Comparison of ENCODE assay signal across 30 mouse cellular contexts in the genomic region with DNA sequence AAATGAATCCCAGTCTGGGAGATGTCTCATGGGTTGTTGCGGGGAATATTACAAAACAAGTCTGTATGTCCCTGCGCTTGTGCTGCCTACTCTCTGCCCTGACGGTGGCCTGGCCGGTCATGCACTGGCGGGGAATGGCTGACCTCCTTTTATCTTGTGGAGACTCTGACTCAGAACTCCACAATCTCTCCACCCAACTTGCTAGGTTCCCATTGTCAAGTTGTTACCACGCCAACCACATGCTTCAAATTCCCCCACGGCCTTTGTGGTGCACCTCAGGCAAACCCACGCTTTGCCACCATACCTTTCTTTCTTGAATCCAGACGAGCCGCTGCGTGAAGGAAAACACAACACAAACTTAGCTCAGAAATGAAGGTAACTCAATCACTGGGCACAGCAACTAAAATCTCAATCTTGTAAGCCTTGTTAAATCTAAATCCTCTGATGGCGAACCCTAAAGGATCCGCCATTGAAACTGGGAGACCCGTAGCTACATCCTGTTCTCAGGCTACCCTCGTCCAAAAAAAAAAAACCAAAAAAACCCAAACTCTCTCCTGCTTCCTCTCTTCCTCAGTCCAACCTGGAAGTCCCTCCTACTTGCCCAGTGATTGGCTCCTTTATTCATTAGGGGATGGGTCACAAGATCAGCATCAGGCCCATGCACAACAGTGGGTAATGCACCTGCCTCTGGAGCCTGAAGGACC. TPM values are rescaled to one million over a fixed set of nuclear protein-coding genes. Genes with fewer than 3 reads are reported as not detected.
DNase-seq lines count a peak whose midpoint lies in the region; ATAC-seq and TF ChIP-seq lines count a peak whose summit lies in the region.
"Had no signal": no experiment of that assay in that cellular context is flagged by ENCODE, and none has a peak within 500 bp of the region (broad histone marks: within the 10 kb centered on the region; RNA-seq: fewer than 3 reads in every experiment).

No protein-coding gene starts in this region.

- H3K9ac ChIP-seq in CH12.LX (ENCODE audit: insufficient read depth, low read depth): peak overlapping the region; percentile 73
- no peak overlapping the region for H3K9ac ChIP-seq in neural tube, embryonic 15.5 days (replicated peaks)
- H3K9ac ChIP-seq: embryonic facial prominence, embryonic 13.5 days; forebrain, embryonic 12.5 days; kidney, embryonic 15.5 days; limb, embryonic 13.5 days; liver, embryonic 13.5 days; midbrain, embryonic 13.5 days; neural tube, embryonic 13.5 days had no signal

- no peak for DNase-seq in gastrocnemius, adult 2 months
- DNase-seq in gastrocnemius, adult 8-10 months (ENCODE audit: low spot score in 2 of 2): no peak
- DNase-seq in CH12.LX (ENCODE audit: extremely low read depth): peak; percentile 68
- DNase-seq in Patski (ENCODE audit: low read depth, low spot score): no peak
- DNase-seq in left cerebral cortex, adult 2 months (ENCODE audit: extremely low spot score in 1 of 2, low spot score in 2 of 2): no peak
- no peak for DNase-seq in liver
- DNase-seq: cerebellum, adult 11 months; cerebellum, postnatal 25 days; embryo, embryonic 11 days; heart, postnatal 10 days; kidney, postnatal 4 days; liver, embryonic 13.5 days; lung, adult 2 months; lung, postnatal 14 days; right cerebral cortex, adult 18-20 months; right cerebral cortex, postnatal 4 days; thymus, postnatal 25 days had no signal

- CTCF ChIA-PET in Patski (lab: Charles Lee): interaction anchor here (1.4 to 1.5 kb wide), 2 partner anchors 8 to 88 kb away, joined by 4 to 5 read pairs; no protein-coding TSS in a partner anchor

- POLR2A ChIA-PET in Patski (lab: Charles Lee): no interaction called here

- 82% methylated on average over 15 of the region's 15 CpGs for WGBS in neural tube, embryonic 15.5 days

- peak; percentile 51 for ATAC-seq in Patski
- ATAC-seq in neural tube, embryonic 15.5 days (ENCODE audit: low FRiP score): no peak
- ATAC-seq: hindbrain, embryonic 16.5 days; intestine, postnatal 0 days; midbrain, embryonic 13.5 days had no signal

- in situ Hi-C loops in CH12.LX (cut with MboI; ENCODE audit: low pct_ligation_motif_present, low pct_unique_long_range_greater_than_20kb, low sequenced_read_pairs): loop anchor here (25.0 kb wide), 1 partner anchor 315 kb away; a partner anchor contains a TSS
- in situ Hi-C loops in Patski (cut with MboI; ENCODE audit: low pct_unique_long_range_greater_than_20kb): loop anchor here (5.0 kb wide), 1 partner anchor 85 kb away; no protein-coding TSS in a partner anchor

- no peak for TF ChIP-seq RAD21 in CH12.LX (IDR thresholded peaks at IDR 0.05; ENCODE audit: low read depth, low read length)

- H3K4me2 ChIP-seq in CH12.LX (ENCODE audit: insufficient read depth, low read depth, poor library complexity, severe bottlenecking): peak overlapping the region; percentile 41
- H3K4me2 ChIP-seq in neural tube, embryonic 15.5 days: no peak overlapping the region
- H3K4me2 ChIP-seq: embryonic facial prominence, embryonic 13.5 days; forebrain, embryonic 12.5 days; heart, embryonic 11.5 days; kidney, embryonic 15.5 days; limb, embryonic 13.5 days; liver, embryonic 13.5 days; midbrain, embryonic 13.5 days; neural tube, embryonic 13.5 days had no signal

- peaks cover 0 to 13% of the 10 kb centered on the region in 2 experiments for H3K36me3 ChIP-seq in CH12.LX (replicated peaks in 1 of 2; ENCODE audit: control insufficient read depth in 1 of 2, insufficient read depth in 1 of 2, low read length in 1 of 2)
- no peaks in the 10 kb centered on the region for H3K36me3 ChIP-seq in neural tube, embryonic 15.5 days
- H3K36me3 ChIP-seq: embryonic facial prominence, embryonic 13.5 days; forebrain, embryonic 12.5 days; hindbrain, embryonic 10.5 days; kidney, embryonic 15.5 days; limb, embryonic 13.5 days; liver, embryonic 13.5 days; midbrain, embryonic 13.5 days; neural tube, embryonic 13.5 days had no signal

- H3K27ac ChIP-seq in gastrocnemius, adult 2 months: 0 out of 2 replicates have a peak overlapping the region, but pooled peaks have one; percentile 16
- no peak overlapping the region for H3K27ac ChIP-seq in CH12.LX (ENCODE audit: insufficient read depth, low read depth)
- H3K27ac ChIP-seq in left cerebral cortex, adult 2 months: no peak overlapping the region
- H3K27ac ChIP-seq in neural tube, embryonic 15.5 days (replicated peaks): no peak overlapping the region
- H3K27ac ChIP-seq: embryonic facial prominence, embryonic 13.5 days; forebrain, embryonic 12.5 days; hindbrain, embryonic 10.5 days; kidney, embryonic 15.5 days; limb, embryonic 13.5 days; liver, embryonic 13.5 days; midbrain, embryonic 13.5 days; neural tube, embryonic 13.5 days had no signal

- peaks cover 6 to 22% of the 10 kb centered on the region in 2 experiments for H3K4me1 ChIP-seq in CH12.LX (ENCODE audit: control insufficient read depth in 1 of 2, insufficient read depth in 2 of 2)
- H3K4me1 ChIP-seq in neural tube, embryonic 15.5 days: no peaks in the 10 kb centered on the region
- H3K4me1 ChIP-seq: embryonic facial prominence, embryonic 13.5 days; forebrain, embryonic 12.5 days; kidney, embryonic 15.5 days; limb, embryonic 13.5 days; liver, embryonic 13.5 days; midbrain, embryonic 13.5 days; neural tube, embryonic 13.5 days had no signal

- no peaks in the 10 kb centered on the region for H3K9me3 ChIP-seq in CH12.LX (replicated peaks; ENCODE audit: low read length)
- H3K9me3 ChIP-seq in neural tube, embryonic 15.5 days (replicated peaks): no peaks in the 10 kb centered on the region
- H3K9me3 ChIP-seq: embryonic facial prominence, embryonic 13.5 days; forebrain, embryonic 12.5 days; hindbrain, embryonic 10.5 days; kidney, embryonic 15.5 days; limb, embryonic 13.5 days; liver, embryonic 13.5 days; midbrain, embryonic 13.5 days; neural tube, embryonic 13.5 days had no signal

- TF ChIP-seq CTCF in gastrocnemius, adult 2 months (IDR thresholded peaks at IDR 0.05): no peak
- TF ChIP-seq CTCF in CH12.LX (conservative IDR thresholded peaks at IDR 0.05 in 1 of 2, IDR thresholded peaks at IDR 0.05 in 1 of 2; ENCODE audit: low read depth in 2 of 2, low read length in 2 of 2) (no peak), Patski (IDR thresholded peaks at IDR 0.05) (no peak)
- TF ChIP-seq CTCF in left cerebral cortex, adult 2 months (IDR thresholded peaks at IDR 0.05): no peak

- TF ChIP-seq EP300 in CH12.LX (IDR thresholded peaks at IDR 0.05; ENCODE audit: low read length): 0 out of 2 replicates have a peak, but pooled peaks have one; percentile 31

- H3K79me2 ChIP-seq in CH12.LX (replicated peaks; ENCODE audit: control insufficient read depth, extremely low read depth, insufficient read depth, poor library complexity, severe bottlenecking): no peaks in the 10 kb centered on the region

- intact Hi-C loops in gastrocnemius, adult 2 months (cut with DNase I): no loop called here
- intact Hi-C loops in left cerebral cortex, adult 2 months (cut with DNase I): no loop called here

- peak; percentile 41 for TF ChIP-seq POLR2A in CH12.LX (IDR thresholded peaks at IDR 0.05; ENCODE audit: low read depth, low read length)

- dilution Hi-C loops in CH12.LX (cut with MboI; ENCODE audit: extremely low pct_ligation_motif_present, extremely low pct_unique_long_range_greater_than_20kb, low sequenced_read_pairs): no loop called here

- no peaks in the 10 kb centered on the region for H3K27me3 ChIP-seq in CH12.LX (replicated peaks)
- H3K27me3 ChIP-seq in Patski: no peaks in the 10 kb centered on the region
- H3K27me3 ChIP-seq in neural tube, embryonic 15.5 days (replicated peaks): no peaks in the 10 kb centered on the region
- H3K27me3 ChIP-seq: embryonic facial prominence, embryonic 13.5 days; forebrain, embryonic 12.5 days; kidney, embryonic 15.5 days; limb, embryonic 13.5 days; liver, embryonic 13.5 days; midbrain, embryonic 13.5 days; neural tube, embryonic 13.5 days had no signal

- H3K4me3 ChIP-seq in gastrocnemius, adult 2 months: no peak overlapping the region
- peak overlapping the region; percentile 48 to 65 (median 61) for H3K4me3 ChIP-seq in CH12.LX (replicated peaks in 1 of 3; ENCODE audit: low read depth in 2 of 3, low read length in 2 of 3, poor library complexity in 1 of 3)
- H3K4me3 ChIP-seq in left cerebral cortex, adult 2 months: no peak overlapping the region
- no peak overlapping the region for H3K4me3 ChIP-seq in neural tube, embryonic 15.5 days (replicated peaks)
- H3K4me3 ChIP-seq: embryonic facial prominence, embryonic 13.5 days; erythroblast, embryonic 14.5 days; forebrain, embryonic 12.5 days; hindbrain, embryonic 10.5 days; kidney, embryonic 15.5 days; limb, embryonic 13.5 days; liver, embryonic 13.5 days; midbrain, embryonic 13.5 days; neural tube, embryonic 13.5 days had no signal

TF ChIP-seq in CH12.LX, 34 proteins besides CTCF, POLR2A, EP300 and RAD21 (continues in another document):
- peak; percentile 53; the same call in 1 of the 2 replicates for TF ChIP-seq RCOR1 (conservative IDR thresholded peaks at IDR 0.05; ENCODE audit: low read depth, low read length)
- no peak for TF ChIP-seq NRF1 (IDR thresholded peaks at IDR 0.05; ENCODE audit: low read depth, low read length)
- TF ChIP-seq UBTF (IDR thresholded peaks at IDR 0.05; ENCODE audit: low read depth, low read length): no peak
- TF ChIP-seq E2F4 (IDR thresholded peaks at IDR 0.05; ENCODE audit: insufficient replicate concordance, low read depth, low read length): no peak
- TF ChIP-seq ZNF384 (IDR thresholded peaks at IDR 0.05; ENCODE audit: low read depth, low read length): peak; percentile 94
- no peak for TF ChIP-seq JUN (IDR thresholded peaks at IDR 0.05; ENCODE audit: insufficient read depth, low read depth, low read length)
- no peak for TF ChIP-seq USF1 (IDR thresholded peaks at IDR 0.05; ENCODE audit: low read depth, low read length)
- TF ChIP-seq MYC (IDR thresholded peaks at IDR 0.05; ENCODE audit: low read depth, low read length): no peak

RNA-seq across cellular contexts. Expression of a gene that starts 10.0 kb away (rescaled TPM):
- 10 to 100 TPM in 1 of 2 experiments, 1 to 10 TPM in 1; 5.7 to 11.7 TPM for total RNA-seq in gastrocnemius, adult 2 months (2021)
- total RNA-seq in gastrocnemius, adult 8-10 months (2022): 1 to 10 TPM; 4.7 to 8.3 (median 5.3) TPM
- total RNA-seq in CH12.LX (2012; rRNA removed) (97.6 and 98.7 TPM in 2 replicates), CH12.LX (2014; rRNA removed) (82.3 and 88.5 TPM in 2 replicates)
- polyA plus RNA-seq in CH12.LX (2012; ENCODE audit: insufficient read length, low read depth) (186 and 188 TPM in 2 replicates), Patski (2021) (78.5 TPM)
- total RNA-seq in left cerebral cortex, adult 2 months (2021): 10 to 100 TPM; 14.1 to 14.7 TPM
- 5.3 and 8.9 TPM in 2 replicates for polyA plus RNA-seq in neural tube, embryonic 15.5 days (2015; fragmentation: Nextera tagmentation; extraction: Ambion mirVana)

RNA-seq across cellular contexts. Expression of a gene that starts 54.7 kb away (rescaled TPM):
- total RNA-seq in gastrocnemius, adult 2 months (2021): 1 to 10 TPM in 1 of 2 experiments, under 1 TPM in 1; 0.92 to 1.7 TPM
- under 1 TPM; 0.68 to 0.97 (median 0.85) TPM for total RNA-seq in gastrocnemius, adult 8-10 months (2022)
- total RNA-seq in CH12.LX (2012; rRNA removed) (0.04 and 0.13 TPM in 2 replicates), CH12.LX (2014; rRNA removed) (0.09 TPM in 1 of 2 replicates, not detected in the other)
- polyA plus RNA-seq in CH12.LX (2012; ENCODE audit: insufficient read length, low read depth) (not detected in 2 replicates), Patski (2021) (64.4 TPM)
- 100 to 1,000 TPM; 190 to 198 TPM for total RNA-seq in left cerebral cortex, adult 2 months (2021)
- 9.1 and 9.5 TPM in 2 replicates for polyA plus RNA-seq in neural tube, embryonic 15.5 days (2015; fragmentation: Nextera tagmentation; extraction: Ambion mirVana)
- total RNA-seq: granulocyte monocyte progenitor cell, adult 5-6 weeks had no signal
- polyA plus RNA-seq: erythroblast, embryonic 14.5 days had no signal

Comparison
In these comparisons a context has a peak if more than half of its experiments do, and no peak if none do; other contexts are left out.
1. H3K4me3 ChIP-seq: peak in CH12.LX (3 of 3); none in gastrocnemius, adult 2 months (single experiment), left cerebral cortex, adult 2 months (single experiment) and neural tube, embryonic 15.5 days (single experiment).
2. RNA of a gene that starts 10.0 kb away (total RNA-seq): 82.3 to 98.7 TPM in CH12.LX; 14.1 to 14.7 TPM in left cerebral cortex, adult 2 months, 5.7 to 11.7 TPM in gastrocnemius, adult 2 months and 4.7 to 8.3 TPM in gastrocnemius, adult 8-10 months; every median in the first group is over 4 times any median in the second.
3. RNA of a gene that starts 54.7 kb away (total RNA-seq): 190 to 198 TPM in left cerebral cortex, adult 2 months; 0.92 to 1.7 TPM in gastrocnemius, adult 2 months, 0.68 to 0.97 TPM in gastrocnemius, adult 8-10 months and 0.04 to 0.13 TPM in CH12.LX; every median in the first group is over 10 times any median in the second.